Mouse (Mus musculus) small intestine, adult 2 months (tissue): ENCODE measurements around the gene Lrfn2. TPM values are rescaled to one million over a fixed set of nuclear protein-coding genes. Genes with fewer than 3 reads are reported as not detected.

Source experiments
- H3K27ac ChIP-seq: fragments of 200-500 bp; 2 replicates; pipeline ENCODE4 v1.5.1; 2012; ENCODE audit warnings: low read depth, low read length, control low read depth, inconsistent platforms; ENCODE audit not compliant: insufficient read depth
- H3K27me3 ChIP-seq: fragments of 200-500 bp; 2 replicates; pipeline ENCODE4 v1.6.1; 2012; ENCODE audit warnings: mild to moderate bottlenecking, moderate library complexity, low read length, inconsistent platforms; ENCODE audit not compliant: control insufficient read depth, insufficient read depth
- H3K36me3 ChIP-seq: fragments of 200-500 bp; 2 replicates; pipeline ENCODE4 v1.6.1; 2012; ENCODE audit warnings: mild to moderate bottlenecking, low read length, control low read depth, inconsistent platforms; ENCODE audit not compliant: control insufficient read depth, insufficient read depth
- H3K4me1 ChIP-seq: fragments of 200-500 bp; 2 replicates; pipeline ENCODE4 v1.6.1; 2012; ENCODE audit warnings: low read length, inconsistent platforms, mixed read lengths; ENCODE audit not compliant: control insufficient read depth, insufficient read depth, insufficient read length
- H3K4me3 ChIP-seq: fragments of 200-500 bp; 2 replicates; pipeline ENCODE4 v1.5.1; 2012; ENCODE audit warnings: low read depth, mild to moderate bottlenecking, control low read depth, inconsistent platforms, low read length, moderate library complexity
- CTCF ChIP-seq: fragments of 200-500 bp; IDR thresholded peaks from 2 replicates; pipeline ENCODE4 v1.5.1; 2012; ENCODE audit warnings: low read depth, mild to moderate bottlenecking, control low read depth, inconsistent platforms, low read length, moderate library complexity, mixed read lengths; ENCODE audit not compliant: insufficient replicate concordance, insufficient read length; ENCODE audit errors: extremely low read depth
- POLR2A ChIP-seq: fragments of 200-500 bp; IDR thresholded peaks from 2 replicates; pipeline ENCODE4 v1.6.1; 2012; ENCODE audit warnings: low read depth, mild to moderate bottlenecking, control low read depth, inconsistent platforms, low read length, moderate library complexity
- WGBS: fragments of 180-500 bp; shearing (Covaris S2); methylation state at CpG from one replicate; pipeline ENCODE4 v1.1.7; 2018; 5-methylcytosine and 5-hydroxymethylcytosine counted together
- polyA plus RNA-seq: library from polyadenylated mRNA; depleted of rRNA; stranded (reverse); fragments of >200 nt; gene quantifications from 2 replicates; pipeline ENCODE4 v1.2.3, GENCODE M21; 2012

Gene Lrfn2
- polyA plus RNA-seq, 1 experiment: 0.10 TPM

- 67% methylated on average over 9 of the region's 9 CpGs for WGBS
- no peaks in the 10 kb centered on the region for H3K27me3 ChIP-seq
- no peaks in the 10 kb centered on the region for H3K36me3 ChIP-seq
- no peak overlapping the region for H3K4me3 ChIP-seq
- TF ChIP-seq POLR2A (no peak), CTCF (no peak)
- no peaks in the 10 kb centered on the region for H3K4me1 ChIP-seq
- H3K27ac ChIP-seq: no peak overlapping the region
Observed at GRCm38 (mm10) chr17:49083594-49084380, 151.6 kb downstream of the Lrfn2 start.

GRCm38 (mm10) chr17:49085111-49085510 lies 152.9 kb downstream of the Lrfn2 start:
- WGBS: 85% methylated on average over 4 of the region's 4 CpGs
- Histone ChIP-seq H3K4me3 (no peak overlapping the region), H3K4me1 (no peaks in the 10 kb centered on the region), H3K36me3 (no peaks in the 10 kb centered on the region), H3K27ac (no peak overlapping the region), H3K27me3 (no peaks in the 10 kb centered on the region)
- TF ChIP-seq CTCF (no peak), POLR2A (no peak)

GRCm38 (mm10) chr17:49096781-49097544 lies 164.8 kb downstream of the Lrfn2 start:
- Histone ChIP-seq H3K36me3 (no peaks in the 10 kb centered on the region), H3K4me1 (no peaks in the 10 kb centered on the region), H3K27me3 (no peaks in the 10 kb centered on the region), H3K4me3 (no peak overlapping the region), H3K27ac (no peak overlapping the region)
- WGBS: 70% methylated on average over 16 of the region's 16 CpGs
- TF ChIP-seq CTCF (no peak), POLR2A (no peak)

GRCm38 (mm10) chr17:49111399-49111798 lies 179.2 kb downstream of the Lrfn2 start:
- WGBS: 88% methylated on average over 3 of the region's 3 CpGs
- H3K4me3 ChIP-seq: no peak overlapping the region

GRCm38 (mm10) chr17:49111911-49112310 lies 179.7 kb downstream of the Lrfn2 start:
- WGBS: 87% methylated on average over 2 of the region's 2 CpGs
- no peaks in the 10 kb centered on the region for H3K27me3 ChIP-seq
- TF ChIP-seq CTCF (no peak), POLR2A (no peak)
- no peak overlapping the region for H3K27ac ChIP-seq
- H3K4me1 ChIP-seq: no peaks in the 10 kb centered on the region
- H3K4me3 ChIP-seq: no peak overlapping the region
- no peaks in the 10 kb centered on the region for H3K36me3 ChIP-seq

More at GRCm38 (mm10) chr17:49111399-49111798, 179.2 kb downstream of the Lrfn2 start:
- H3K36me3 ChIP-seq: no peaks in the 10 kb centered on the region
- H3K4me1 ChIP-seq: no peaks in the 10 kb centered on the region
- H3K27me3 ChIP-seq: no peaks in the 10 kb centered on the region
- H3K27ac ChIP-seq: no peak overlapping the region
- TF ChIP-seq CTCF (no peak), POLR2A (no peak)

- 36% methylated on average over 3 of the region's 3 CpGs for WGBS
- TF ChIP-seq POLR2A: no peak
- no peak for TF ChIP-seq CTCF
- Histone ChIP-seq H3K36me3 (no peaks in the 10 kb centered on the region), H3K27me3 (no peaks in the 10 kb centered on the region), H3K4me3 (no peak overlapping the region), H3K27ac (no peak overlapping the region), H3K4me1 (no peaks in the 10 kb centered on the region)
Observed at GRCm38 (mm10) chr17:49113336-49113735, 181.2 kb downstream of the Lrfn2 start.

GRCm38 (mm10) chr17:49124166-49124565 lies 192.0 kb downstream of the Lrfn2 start:
- Histone ChIP-seq H3K27ac (no peak overlapping the region), H3K36me3 (no peaks in the 10 kb centered on the region), H3K4me3 (no peak overlapping the region), H3K4me1 (no peaks in the 10 kb centered on the region), H3K27me3 (no peaks in the 10 kb centered on the region)
- WGBS: 85% methylated on average over 1 of the region's 1 CpGs
- no peak for TF ChIP-seq POLR2A
- no peak for TF ChIP-seq CTCF
